Mouse (Mus musculus): ENCODE measurements around the gene Pik3r3. TPM values are rescaled to one million over a fixed set of nuclear protein-coding genes. Genes with fewer than 3 reads are reported as not detected.

Pik3r3 gene
- polyA plus RNA-seq, 1 experiment: 5.7 TPM

- H3K36me3 ChIP-seq (ENCODE audit: control insufficient read depth, insufficient read depth): no peaks in the 10 kb centered on the region
- TF ChIP-seq TCF12 (IDR thresholded peaks at IDR 0.05; ENCODE audit: insufficient read depth, poor library complexity, severe bottlenecking) (no peak), POLR2AphosphoS2 (IDR thresholded peaks at IDR 0.05; ENCODE audit: insufficient read length, low read depth) (no peak), MAX (IDR thresholded peaks at IDR 0.05; ENCODE audit: low read depth) (no peak), TCF3 (IDR thresholded peaks at IDR 0.05; ENCODE audit: insufficient read length, low read depth) (no peak), CEBPB (IDR thresholded peaks at IDR 0.05; ENCODE audit: insufficient read depth, poor library complexity, severe bottlenecking) (no peak), MYOD1 (IDR thresholded peaks at IDR 0.05; ENCODE audit: control insufficient read depth in 1 of 3, insufficient read length in 2 of 3, low read depth in 2 of 3) (no peak), MYOG (IDR thresholded peaks at IDR 0.05; ENCODE audit: control insufficient read depth in 1 of 3, insufficient read depth in 1 of 3, insufficient read length in 2 of 3, low read depth in 2 of 3) (no peak), E2F4 (IDR thresholded peaks at IDR 0.05; ENCODE audit: insufficient read depth) (no peak), REST (IDR thresholded peaks at IDR 0.05; ENCODE audit: insufficient read depth, insufficient read length) (no peak), POLR2A (IDR thresholded peaks at IDR 0.05; ENCODE audit: insufficient read length, low read depth) (no peak), USF1 (IDR thresholded peaks at IDR 0.05; ENCODE audit: low read depth) (no peak), SRF (IDR thresholded peaks at IDR 0.05; ENCODE audit: control insufficient read depth, insufficient read length, low read depth) (no peak)
- no peak overlapping the region for H3K4me3 ChIP-seq
- H3K27me3 ChIP-seq (ENCODE audit: control insufficient read depth, insufficient read depth, insufficient read length): no peaks in the 10 kb centered on the region
- H3K79me2 ChIP-seq (ENCODE audit: control insufficient read depth, insufficient read depth): no peaks in the 10 kb centered on the region
- H3ac ChIP-seq (ENCODE audit: control insufficient read depth, insufficient read length): no peak overlapping the region
- no peak overlapping the region for H3K4me2 ChIP-seq (ENCODE audit: low read depth)
Observed at GRCm38 (mm10) chr4:116249986-116250385, 28.6 kb downstream of the Pik3r3 start.

GRCm38 (mm10) chr4:116268220-116268619, 46.8 kb downstream of the Pik3r3 start:
- TF ChIP-seq USF1 (IDR thresholded peaks at IDR 0.05; ENCODE audit: low read depth) (no peak), MYOG (IDR thresholded peaks at IDR 0.05; ENCODE audit: control insufficient read depth in 1 of 3, insufficient read depth in 1 of 3, insufficient read length in 2 of 3, low read depth in 2 of 3) (no peak), POLR2AphosphoS2 (IDR thresholded peaks at IDR 0.05; ENCODE audit: insufficient read length, low read depth) (no peak), TCF12 (IDR thresholded peaks at IDR 0.05; ENCODE audit: insufficient read depth, poor library complexity, severe bottlenecking) (no peak), TCF3 (IDR thresholded peaks at IDR 0.05; ENCODE audit: insufficient read length, low read depth) (no peak), POLR2A (IDR thresholded peaks at IDR 0.05; ENCODE audit: insufficient read length, low read depth) (no peak), MAX (IDR thresholded peaks at IDR 0.05; ENCODE audit: low read depth) (no peak), CEBPB (IDR thresholded peaks at IDR 0.05; ENCODE audit: insufficient read depth, poor library complexity, severe bottlenecking) (no peak), REST (IDR thresholded peaks at IDR 0.05; ENCODE audit: insufficient read depth, insufficient read length) (no peak), MYOD1 (IDR thresholded peaks at IDR 0.05; ENCODE audit: control insufficient read depth in 1 of 3, insufficient read length in 2 of 3, low read depth in 2 of 3) (no peak), E2F4 (IDR thresholded peaks at IDR 0.05; ENCODE audit: insufficient read depth) (no peak), SRF (IDR thresholded peaks at IDR 0.05; ENCODE audit: control insufficient read depth, insufficient read length, low read depth) (no peak)
- Histone ChIP-seq H3K36me3 (ENCODE audit: control insufficient read depth, insufficient read depth) (peaks cover 3% of the 10 kb centered on the region), H3K79me2 (ENCODE audit: control insufficient read depth, insufficient read depth) (no peaks in the 10 kb centered on the region), H3ac (ENCODE audit: control insufficient read depth, insufficient read length) (no peak overlapping the region), H3K4me3 (no peak overlapping the region), H3K27me3 (ENCODE audit: control insufficient read depth, insufficient read depth, insufficient read length) (no peaks in the 10 kb centered on the region), H3K4me2 (ENCODE audit: low read depth) (no peak overlapping the region)

GRCm38 (mm10) chr4:116282211-116282610, 60.8 kb downstream of the Pik3r3 start:
- peaks cover 4% of the 10 kb centered on the region for H3K36me3 ChIP-seq (ENCODE audit: control insufficient read depth, insufficient read depth)
- no peaks in the 10 kb centered on the region for H3K27me3 ChIP-seq (ENCODE audit: control insufficient read depth, insufficient read depth, insufficient read length)
- H3ac ChIP-seq (ENCODE audit: control insufficient read depth, insufficient read length): no peak overlapping the region
- TF ChIP-seq POLR2A (IDR thresholded peaks at IDR 0.05; ENCODE audit: insufficient read length, low read depth) (no peak), MYOD1 (IDR thresholded peaks at IDR 0.05; ENCODE audit: control insufficient read depth in 1 of 3, insufficient read length in 2 of 3, low read depth in 2 of 3) (no peak), USF1 (IDR thresholded peaks at IDR 0.05; ENCODE audit: low read depth) (no peak), POLR2AphosphoS2 (IDR thresholded peaks at IDR 0.05; ENCODE audit: insufficient read length, low read depth) (no peak), SRF (IDR thresholded peaks at IDR 0.05; ENCODE audit: control insufficient read depth, insufficient read length, low read depth) (no peak), MYOG (IDR thresholded peaks at IDR 0.05; ENCODE audit: control insufficient read depth in 1 of 3, insufficient read depth in 1 of 3, insufficient read length in 2 of 3, low read depth in 2 of 3) (no peak), CEBPB (IDR thresholded peaks at IDR 0.05; ENCODE audit: insufficient read depth, poor library complexity, severe bottlenecking) (no peak), REST (IDR thresholded peaks at IDR 0.05; ENCODE audit: insufficient read depth, insufficient read length) (no peak)
- no peak overlapping the region for H3K4me2 ChIP-seq (ENCODE audit: low read depth)
- no peaks in the 10 kb centered on the region for H3K79me2 ChIP-seq (ENCODE audit: control insufficient read depth, insufficient read depth)
- H3K4me3 ChIP-seq: no peak overlapping the region

GRCm38 (mm10) chr4:116291561-116291960, 70.1 kb downstream of the Pik3r3 start:
- H3K36me3 ChIP-seq (ENCODE audit: control insufficient read depth, insufficient read depth): peaks cover 28% of the 10 kb centered on the region
- H3ac ChIP-seq (ENCODE audit: control insufficient read depth, insufficient read length): no peak overlapping the region
- no peak overlapping the region for H3K4me2 ChIP-seq (ENCODE audit: low read depth)
- TF ChIP-seq CEBPB (IDR thresholded peaks at IDR 0.05; ENCODE audit: insufficient read depth, poor library complexity, severe bottlenecking) (no peak), E2F4 (IDR thresholded peaks at IDR 0.05; ENCODE audit: insufficient read depth) (no peak), TCF3 (IDR thresholded peaks at IDR 0.05; ENCODE audit: insufficient read length, low read depth) (no peak), REST (IDR thresholded peaks at IDR 0.05; ENCODE audit: insufficient read depth, insufficient read length) (no peak), POLR2AphosphoS2 (IDR thresholded peaks at IDR 0.05; ENCODE audit: insufficient read length, low read depth) (no peak), MYOG (IDR thresholded peaks at IDR 0.05; ENCODE audit: control insufficient read depth in 1 of 3, insufficient read depth in 1 of 3, insufficient read length in 2 of 3, low read depth in 2 of 3) (no peak), POLR2A (IDR thresholded peaks at IDR 0.05; ENCODE audit: insufficient read length, low read depth) (no peak), USF1 (IDR thresholded peaks at IDR 0.05; ENCODE audit: low read depth) (no peak), SRF (IDR thresholded peaks at IDR 0.05; ENCODE audit: control insufficient read depth, insufficient read length, low read depth) (no peak), TCF12 (IDR thresholded peaks at IDR 0.05; ENCODE audit: insufficient read depth, poor library complexity, severe bottlenecking) (no peak), MAX (IDR thresholded peaks at IDR 0.05; ENCODE audit: low read depth) (no peak), MYOD1 (IDR thresholded peaks at IDR 0.05; ENCODE audit: control insufficient read depth in 1 of 3, insufficient read length in 2 of 3, low read depth in 2 of 3) (no peak)
- H3K27me3 ChIP-seq (ENCODE audit: control insufficient read depth, insufficient read depth, insufficient read length): no peaks in the 10 kb centered on the region
- H3K4me3 ChIP-seq: no peak overlapping the region
- H3K79me2 ChIP-seq (ENCODE audit: control insufficient read depth, insufficient read depth): no peaks in the 10 kb centered on the region
